Mouse (Mus musculus) retina, postnatal 7 days (tissue): ENCODE results near the gene Pus7l.
"Not testable (repeated sequence)": the region's sequence is repeated elsewhere in the genome, so short reads cannot be mapped to it uniquely, and the experiment has no call there.

Source experiments
- DNase-seq: peaks from one replicate; pipeline ENCODE4 v3.0.0-alpha.2; 2012; ENCODE audit warnings: low read depth, low spot score

Pus7l gene

GRCm38 (mm10) chr15:94542567-94543408 is 559 bp downstream of the Pus7l start:
- DNase-seq = no peak

GRCm38 (mm10) chr15:94539296-94539695 is 4.1 kb downstream of the Pus7l start:
- no peak for DNase-seq

- DNase-seq = no peak
Measured at GRCm38 (mm10) chr15:94535521-94535920, 7.8 kb downstream of the Pus7l start.

GRCm38 (mm10) chr15:94532956-94533355 is 10.4 kb downstream of the Pus7l start:
- no peak for DNase-seq

- DNase-seq = no peak
Measured at GRCm38 (mm10) chr15:94532306-94532705, 11.0 kb downstream of the Pus7l start.

- DNase-seq = no peak
Measured at GRCm38 (mm10) chr15:94530519-94530918, 12.8 kb downstream of the Pus7l start.

GRCm38 (mm10) chr15:94524956-94525355 is 18.4 kb downstream of the Pus7l start:
- no peak for DNase-seq

- DNase-seq = no peak
Measured at GRCm38 (mm10) chr15:94523251-94523650, 20.1 kb downstream of the Pus7l start.

- DNase-seq = no peak
Measured at GRCm38 (mm10) chr15:94520959-94521358, 22.4 kb downstream of the Pus7l start.

- peak; percentile 67 for DNase-seq
Measured at GRCm38 (mm10) chr15:94520205-94520900, 23.0 kb downstream of the Pus7l start.

GRCm38 (mm10) chr15:94517913-94518491 is 25.3 kb downstream of the Pus7l start:
- DNase-seq = no peak

- DNase-seq = no peak
Measured at GRCm38 (mm10) chr15:94503451-94504215, 39.7 kb downstream of the Pus7l start.

- DNase-seq = no peak
Measured at GRCm38 (mm10) chr15:94499260-94499659, 44.1 kb downstream of the Pus7l start.

GRCm38 (mm10) chr15:94495936-94496335 is 47.4 kb downstream of the Pus7l start:
- no peak for DNase-seq

- no peak for DNase-seq
Measured at GRCm38 (mm10) chr15:94494445-94494844, 48.9 kb downstream of the Pus7l start.

GRCm38 (mm10) chr15:94489433-94489832 is 53.9 kb downstream of the Pus7l start:
- no peak for DNase-seq

GRCm38 (mm10) chr15:94488028-94488427 is 55.3 kb downstream of the Pus7l start:
- DNase-seq = not testable (repeated sequence)

GRCm38 (mm10) chr15:94482555-94482954 is 60.8 kb downstream of the Pus7l start:
- no peak for DNase-seq

- DNase-seq = no peak
Measured at GRCm38 (mm10) chr15:94480792-94481191, 62.6 kb downstream of the Pus7l start.

- no peak for DNase-seq
Measured at GRCm38 (mm10) chr15:94480248-94480647, 63.1 kb downstream of the Pus7l start.

- no peak for DNase-seq
Measured at GRCm38 (mm10) chr15:94479513-94480136, 63.7 kb downstream of the Pus7l start.
